Mouse (Mus musculus): ENCODE results near the gene Dop1a. TPM values are rescaled to one million over a fixed set of nuclear protein-coding genes. Genes with fewer than 3 reads are reported as not detected.

Dop1a gene
- polyA plus RNA-seq, 1 experiment from 2014 or later: 12.5 TPM

DNA sequence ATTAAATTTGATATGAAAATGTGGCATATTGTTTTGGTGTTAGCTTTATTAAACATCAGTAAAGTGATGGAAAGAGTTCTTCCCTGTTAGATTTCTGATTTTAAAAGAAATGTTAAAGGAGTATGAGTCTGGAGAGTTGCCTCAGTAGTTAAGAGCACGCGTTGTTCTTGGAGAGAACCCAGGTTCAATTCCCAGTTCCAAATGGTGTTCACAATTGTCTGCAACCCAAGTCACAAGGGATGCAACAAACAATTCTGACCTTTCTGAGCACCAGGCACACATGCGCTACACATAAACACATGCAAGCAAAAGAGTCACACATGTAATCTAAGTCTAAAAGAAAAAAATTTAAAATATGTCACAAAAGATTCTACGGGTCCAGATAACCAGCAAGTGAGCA is 47.8 kb downstream of the Dop1a start:
- peaks cover 12% of the 10 kb centered on the region for H3K36me3 ChIP-seq (ENCODE audit: insufficient read depth, low read length)
- H3K9ac ChIP-seq (replicated peaks; ENCODE audit: low read depth): no peak overlapping the region
- 96% methylated on average over 4 of the region's 4 CpGs for WGBS
- no peak overlapping the region for H3K4me3 ChIP-seq (ENCODE audit: low read depth, low read length)
- ATAC-seq (no peak), DNase-seq (ENCODE audit: low spot score) (no peak)
- H3K4me1 ChIP-seq (ENCODE audit: insufficient read depth, low read depth, low read length): no peaks in the 10 kb centered on the region
- H3K9me3 ChIP-seq (ENCODE audit: low read length): no peaks in the 10 kb centered on the region
- TF ChIP-seq EP300 (IDR thresholded peaks at IDR 0.05): no peak
- no peak for TF ChIP-seq CTCF (IDR thresholded peaks at IDR 0.05)
- H3K27ac ChIP-seq (ENCODE audit: low read length): no peak overlapping the region
- H3K27me3 ChIP-seq (replicated peaks; ENCODE audit: insufficient read depth, low read length): no peaks in the 10 kb centered on the region
- no peak overlapping the region for H3K4me2 ChIP-seq (replicated peaks; ENCODE audit: low read depth, low read length)

GRCm38 (mm10) chr9:86522335-86522734 is 55.4 kb downstream of the Dop1a start:
- no peak overlapping the region for H3K27ac ChIP-seq (ENCODE audit: low read length)

GRCm38 (mm10) chr9:86525600-86525999 is 58.6 kb downstream of the Dop1a start:
- H3K4me2 ChIP-seq (replicated peaks; ENCODE audit: low read depth, low read length): no peak overlapping the region
- H3K27ac ChIP-seq (ENCODE audit: low read length): no peak overlapping the region
- no peak overlapping the region for H3K4me3 ChIP-seq (ENCODE audit: low read depth, low read length)
- H3K9ac ChIP-seq (replicated peaks; ENCODE audit: low read depth): no peak overlapping the region
- no peaks in the 10 kb centered on the region for H3K9me3 ChIP-seq (ENCODE audit: low read length)
- DNase-seq (ENCODE audit: low spot score) (no peak), ATAC-seq (no peak)
- H3K36me3 ChIP-seq (ENCODE audit: insufficient read depth, low read length): peaks cover 26% of the 10 kb centered on the region; the same call in 1 of the 2 replicates
- TF ChIP-seq EP300 (IDR thresholded peaks at IDR 0.05): no peak
- no peak for TF ChIP-seq CTCF (IDR thresholded peaks at IDR 0.05)
- H3K4me1 ChIP-seq (ENCODE audit: insufficient read depth, low read depth, low read length): no peaks in the 10 kb centered on the region
- H3K27me3 ChIP-seq (replicated peaks; ENCODE audit: insufficient read depth, low read length): no peaks in the 10 kb centered on the region
- 41% methylated on average over 2 of the region's 2 CpGs for WGBS

More at GRCm38 (mm10) chr9:86522335-86522734, 55.4 kb downstream of the Dop1a start:
- DNase-seq (ENCODE audit: low spot score): no peak
- no peak for ATAC-seq
- H3K9ac ChIP-seq (replicated peaks; ENCODE audit: low read depth): no peak overlapping the region
- H3K9me3 ChIP-seq (ENCODE audit: low read length): no peaks in the 10 kb centered on the region
- H3K4me3 ChIP-seq (ENCODE audit: low read depth, low read length): no peak overlapping the region
- H3K4me2 ChIP-seq (replicated peaks; ENCODE audit: low read depth, low read length): no peak overlapping the region
- peaks cover 29% of the 10 kb centered on the region; the same call in 1 of the 2 replicates for H3K36me3 ChIP-seq (ENCODE audit: insufficient read depth, low read length)
- H3K4me1 ChIP-seq (ENCODE audit: insufficient read depth, low read depth, low read length): no peaks in the 10 kb centered on the region
- TF ChIP-seq CTCF (IDR thresholded peaks at IDR 0.05) (peak; percentile 21; the same call in 1 of the 2 replicates), EP300 (IDR thresholded peaks at IDR 0.05) (no peak)
- H3K27me3 ChIP-seq (replicated peaks; ENCODE audit: insufficient read depth, low read length): no peaks in the 10 kb centered on the region

GRCm38 (mm10) chr9:86534071-86534470 is 67.1 kb downstream of the Dop1a start:
- no peak for DNase-seq (ENCODE audit: low spot score)
- H3K9ac ChIP-seq (replicated peaks; ENCODE audit: low read depth): no peak overlapping the region

DNA sequence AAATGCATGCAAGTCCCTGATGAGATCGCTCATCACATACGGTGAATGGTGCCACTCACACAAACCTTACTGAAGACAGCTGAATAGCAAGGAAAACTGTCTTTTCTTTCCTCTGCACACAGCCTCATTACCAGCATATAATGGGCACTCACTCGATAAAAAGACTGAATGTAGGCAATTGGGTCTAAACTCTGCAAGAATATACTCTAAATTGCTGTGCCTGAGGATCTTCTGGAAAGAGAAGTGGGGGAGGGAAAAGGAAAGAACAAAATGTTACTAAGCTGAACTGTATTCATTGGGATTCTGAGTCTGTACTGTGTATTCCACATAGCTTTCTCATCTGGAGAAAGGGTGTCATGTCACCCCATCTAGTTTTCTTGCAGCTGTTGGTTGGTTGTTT is 76.5 kb downstream of the Dop1a start:
- Histone ChIP-seq H3K9me3 (ENCODE audit: low read length) (no peaks in the 10 kb centered on the region), H3K9ac (replicated peaks; ENCODE audit: low read depth) (no peak overlapping the region), H3K4me1 (ENCODE audit: insufficient read depth, low read depth, low read length) (no peaks in the 10 kb centered on the region), H3K36me3 (ENCODE audit: insufficient read depth, low read length) (peaks cover 13% of the 10 kb centered on the region), H3K4me3 (ENCODE audit: low read depth, low read length) (no peak overlapping the region), H3K4me2 (replicated peaks; ENCODE audit: low read depth, low read length) (no peak overlapping the region), H3K27ac (ENCODE audit: low read length) (no peak overlapping the region), H3K27me3 (replicated peaks; ENCODE audit: insufficient read depth, low read length) (no peaks in the 10 kb centered on the region)
- TF ChIP-seq EP300 (IDR thresholded peaks at IDR 0.05) (no peak), CTCF (IDR thresholded peaks at IDR 0.05) (no peak)
- DNase-seq (ENCODE audit: low spot score) (no peak), ATAC-seq (no peak)
- WGBS: 92% methylated on average over 3 of the region's 3 CpGs

More at GRCm38 (mm10) chr9:86534071-86534470, 67.1 kb downstream of the Dop1a start:
- Histone ChIP-seq H3K4me1 (ENCODE audit: insufficient read depth, low read depth, low read length) (no peaks in the 10 kb centered on the region), H3K4me3 (ENCODE audit: low read depth, low read length) (no peak overlapping the region), H3K9me3 (ENCODE audit: low read length) (no peaks in the 10 kb centered on the region), H3K27ac (ENCODE audit: low read length) (no peak overlapping the region), H3K36me3 (ENCODE audit: insufficient read depth, low read length) (peaks cover 4% of the 10 kb centered on the region; the same call in 1 of the 2 replicates), H3K4me2 (replicated peaks; ENCODE audit: low read depth, low read length) (no peak overlapping the region), H3K27me3 (replicated peaks; ENCODE audit: insufficient read depth, low read length) (no peaks in the 10 kb centered on the region)
- 78% methylated on average over 5 of the region's 5 CpGs for WGBS
- TF ChIP-seq CTCF (IDR thresholded peaks at IDR 0.05): no peak
- no peak for TF ChIP-seq EP300 (IDR thresholded peaks at IDR 0.05)
- ATAC-seq: no peak

DNA sequence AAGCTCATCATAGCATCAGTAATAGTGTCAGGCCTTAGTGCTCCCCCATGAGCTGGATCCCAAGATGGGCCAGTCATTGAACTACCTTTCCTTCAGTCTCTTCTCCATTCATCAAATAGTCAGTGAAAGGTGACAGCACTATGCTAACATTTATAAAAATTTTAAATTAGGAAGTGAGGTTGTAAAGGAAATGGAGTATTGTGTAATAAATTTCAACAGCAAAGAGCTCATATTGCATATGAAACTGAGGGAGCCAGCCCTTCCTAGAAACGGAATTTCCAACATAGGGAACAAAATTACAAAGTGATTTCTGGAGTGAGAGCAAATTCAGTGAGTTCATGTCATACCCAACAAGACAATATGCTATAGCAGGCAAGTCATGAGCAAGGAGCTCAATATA is 77.6 kb downstream of the Dop1a start:
- H3K27me3 ChIP-seq (replicated peaks; ENCODE audit: insufficient read depth, low read length): no peaks in the 10 kb centered on the region
- no peak overlapping the region for H3K9ac ChIP-seq (replicated peaks; ENCODE audit: low read depth)
- DNase-seq (ENCODE audit: low spot score) (no peak), ATAC-seq (no peak)
- no peaks in the 10 kb centered on the region for H3K4me1 ChIP-seq (ENCODE audit: insufficient read depth, low read depth, low read length)
- TF ChIP-seq CTCF (IDR thresholded peaks at IDR 0.05) (no peak), EP300 (IDR thresholded peaks at IDR 0.05) (no peak)
- no peak overlapping the region for H3K4me3 ChIP-seq (ENCODE audit: low read depth, low read length)
- no peak overlapping the region for H3K4me2 ChIP-seq (replicated peaks; ENCODE audit: low read depth, low read length)
- H3K9me3 ChIP-seq (ENCODE audit: low read length): no peaks in the 10 kb centered on the region
- no peak overlapping the region for H3K27ac ChIP-seq (ENCODE audit: low read length)
- 36% methylated on average over 1 of the region's 1 CpGs for WGBS
- H3K36me3 ChIP-seq (ENCODE audit: insufficient read depth, low read length): peaks cover 17% of the 10 kb centered on the region

- Histone ChIP-seq H3K9me3 (ENCODE audit: low read length) (no peaks in the 10 kb centered on the region), H3K27me3 (replicated peaks; ENCODE audit: insufficient read depth, low read length) (no peaks in the 10 kb centered on the region), H3K4me1 (ENCODE audit: insufficient read depth, low read depth, low read length) (no peaks in the 10 kb centered on the region), H3K4me3 (ENCODE audit: low read depth, low read length) (no peak overlapping the region), H3K36me3 (ENCODE audit: insufficient read depth, low read length) (peaks cover 19% of the 10 kb centered on the region; the same call in 1 of the 2 replicates), H3K27ac (ENCODE audit: low read length) (no peak overlapping the region), H3K4me2 (replicated peaks; ENCODE audit: low read depth, low read length) (no peak overlapping the region), H3K9ac (replicated peaks; ENCODE audit: low read depth) (no peak overlapping the region)
- ATAC-seq (no peak), DNase-seq (ENCODE audit: low spot score) (no peak)
- 87% methylated on average over 5 of the region's 5 CpGs for WGBS
- no peak for TF ChIP-seq EP300 (IDR thresholded peaks at IDR 0.05)
- TF ChIP-seq CTCF (IDR thresholded peaks at IDR 0.05): no peak
These were observed 82.7 kb downstream of the Dop1a start for GRCm38 (mm10) chr9:86549637-86550162.

All from lung, postnatal 0 days (tissue).